Mouse (Mus musculus) midbrain, postnatal 0 days (tissue): ENCODE measurements at regions not wholly inside any gene's neighbourhood (a gene's known extent, or its start where the extent isn't known, plus 50 kb on each side); places are given as distances from the start of the nearest gene placed in this dataset.
A peak's percentile ranks its signal among the peaks of the same experiment; 100 is the strongest.

ENCODE experiments used
- ATAC-seq: fragments of 200-750 bp; cut with Nextera tagmentation; 2 replicates; pipeline ENCODE4 v1.8.0; 2017; ENCODE audit warnings: moderate number of reproducible peaks, mild to moderate bottlenecking, moderate TSS enrichment, moderate library complexity; ENCODE audit not compliant: low FRiP score
- DNase-seq: peaks from one replicate; pipeline ENCODE4 v3.0.0-alpha.2; 2015; ENCODE audit warnings: low spot score
- H3K27ac ChIP-seq: fragments of 300-500 bp; sonication (generic); 2 replicates; pipeline ENCODE4 v1.5.1; 2014; ENCODE audit warnings: low read depth, mild to moderate bottlenecking, low read length, mixed read lengths
- H3K27me3 ChIP-seq: fragments of 300-500 bp; sonication (generic); 2 replicates; pipeline ENCODE4 v1.6.1; 2014; ENCODE audit warnings: low read length, control low read depth, mixed read lengths; ENCODE audit not compliant: insufficient read depth
- H3K36me3 ChIP-seq: fragments of 300-500 bp; sonication (generic); 2 replicates; pipeline ENCODE4 v1.6.1; 2014; ENCODE audit warnings: low read length, control low read depth, mixed read lengths; ENCODE audit not compliant: insufficient read depth
- H3K4me1 ChIP-seq: fragments of 300-500 bp; sonication (generic); 2 replicates; pipeline ENCODE4 v1.6.1; 2014; ENCODE audit warnings: mild to moderate bottlenecking, control low read depth, antibody characterized with exemption, low read length, mixed read lengths; ENCODE audit not compliant: insufficient read depth
- H3K4me2 ChIP-seq: fragments of 300-500 bp; sonication (generic); 2 replicates; pipeline ENCODE4 v1.6.1; 2014; ENCODE audit warnings: low read depth, mild to moderate bottlenecking, low read length, mixed read lengths; ENCODE audit not compliant: poor library complexity, severe bottlenecking
- H3K4me3 ChIP-seq: fragments of 300-500 bp; sonication (generic); 2 replicates; pipeline ENCODE4 v1.5.1; 2014; ENCODE audit warnings: low read depth, mild to moderate bottlenecking, low read length, moderate library complexity
- H3K9ac ChIP-seq: fragments of 300-500 bp; sonication (generic); replicated peaks from 2 replicates; pipeline ENCODE4 v1.6.1; 2014; ENCODE audit warnings: mild to moderate bottlenecking, low read length, moderate library complexity, mixed read lengths; ENCODE audit not compliant: poor library complexity, severe bottlenecking
- H3K9me3 ChIP-seq: fragments of 300-500 bp; sonication (generic); 2 replicates; pipeline ENCODE4 v1.6.1; 2016; ENCODE audit warnings: low read length, control low read depth
- CTCF ChIP-seq: IDR thresholded peaks from 2 replicates; pipeline ENCODE4 v1.5.1; 2016; ENCODE audit warnings: antibody characterized with exemption, mild to moderate bottlenecking
- WGBS: fragments of 180-500 bp; shearing (Covaris S2); extraction: QIAGEN DNeasy Blood & Tissue Kit; methylation state at CpG from one replicate; pipeline ENCODE4 v1.1.7; 2014; 5-methylcytosine and 5-hydroxymethylcytosine counted together

- Histone ChIP-seq H3K4me1 (no peaks in the 10 kb centered on the region), H3K4me2 (no peak overlapping the region), H3K36me3 (no peaks in the 10 kb centered on the region), H3K4me3 (no peak overlapping the region), H3K9ac (no peak overlapping the region), H3K27ac (no peak overlapping the region), H3K9me3 (no peaks in the 10 kb centered on the region), H3K27me3 (0 out of 2 replicates have a peak, but pooled peaks cover 3% of the 10 kb centered on the region)
- DNase-seq (no peak), ATAC-seq (no peak)
- TF ChIP-seq CTCF: no peak
- WGBS: 83% methylated on average over 7 of the region's 7 CpGs
Observed at GRCm38 (mm10) chr1:184576527-184576926, 155.9 kb downstream of the Hlx start.

- H3K9ac ChIP-seq: no peak overlapping the region
- TF ChIP-seq CTCF: no peak
- H3K27ac ChIP-seq: no peak overlapping the region
- DNase-seq (no peak), ATAC-seq (no peak)
- no peaks in the 10 kb centered on the region for H3K9me3 ChIP-seq
- no peak overlapping the region for H3K4me3 ChIP-seq
- 73% methylated on average over 7 of the region's 7 CpGs for WGBS
- H3K27me3 ChIP-seq: 0 out of 2 replicates have a peak, but pooled peaks cover 3% of the 10 kb centered on the region
- H3K4me1 ChIP-seq: no peaks in the 10 kb centered on the region
- no peak overlapping the region for H3K4me2 ChIP-seq
- H3K36me3 ChIP-seq: no peaks in the 10 kb centered on the region
Observed at GRCm38 (mm10) chr1:184573325-184573724, 159.1 kb downstream of the Hlx start.

- no peak for TF ChIP-seq CTCF
- Histone ChIP-seq H3K27ac (no peak overlapping the region), H3K27me3 (0 out of 2 replicates have a peak, but pooled peaks cover 3% of the 10 kb centered on the region), H3K9ac (no peak overlapping the region), H3K4me2 (no peak overlapping the region), H3K36me3 (no peaks in the 10 kb centered on the region), H3K4me3 (no peak overlapping the region), H3K9me3 (no peaks in the 10 kb centered on the region), H3K4me1 (no peaks in the 10 kb centered on the region)
- WGBS: 82% methylated on average over 5 of the region's 5 CpGs
- ATAC-seq (no peak), DNase-seq (no peak)
Observed at GRCm38 (mm10) chr1:184570681-184571080, 161.7 kb downstream of the Hlx start.

- ATAC-seq: no peak
- H3K36me3 ChIP-seq: no peaks in the 10 kb centered on the region
- H3K4me2 ChIP-seq: no peak overlapping the region
- no peaks in the 10 kb centered on the region for H3K27me3 ChIP-seq
- TF ChIP-seq CTCF: no peak
- no peak overlapping the region for H3K9ac ChIP-seq
- no peaks in the 10 kb centered on the region for H3K9me3 ChIP-seq
- WGBS: 93% methylated on average over 4 of the region's 4 CpGs
- no peak for DNase-seq
- no peak overlapping the region for H3K4me3 ChIP-seq
- H3K27ac ChIP-seq: no peak overlapping the region
- H3K4me1 ChIP-seq: no peaks in the 10 kb centered on the region
Observed at GRCm38 (mm10) chr1:184562926-184563325, 169.5 kb downstream of the Hlx start.

- DNase-seq (no peak), ATAC-seq (no peak)
- H3K4me1 ChIP-seq: no peaks in the 10 kb centered on the region
- no peaks in the 10 kb centered on the region for H3K27me3 ChIP-seq
- no peak overlapping the region for H3K4me3 ChIP-seq
- no peaks in the 10 kb centered on the region for H3K9me3 ChIP-seq
- H3K27ac ChIP-seq: no peak overlapping the region
- 93% methylated on average over 5 of the region's 5 CpGs for WGBS
- no peak overlapping the region for H3K9ac ChIP-seq
- H3K4me2 ChIP-seq: no peak overlapping the region
- H3K36me3 ChIP-seq: no peaks in the 10 kb centered on the region
- no peak for TF ChIP-seq CTCF
Observed at GRCm38 (mm10) chr1:184562239-184562638, 170.2 kb downstream of the Hlx start.

- Histone ChIP-seq H3K27me3 (no peaks in the 10 kb centered on the region), H3K4me2 (no peak overlapping the region), H3K4me1 (no peaks in the 10 kb centered on the region), H3K27ac (no peak overlapping the region), H3K36me3 (no peaks in the 10 kb centered on the region), H3K9ac (no peak overlapping the region), H3K9me3 (no peaks in the 10 kb centered on the region), H3K4me3 (no peak overlapping the region)
- no peak for ATAC-seq
- peak; percentile 17 for DNase-seq
- no peak for TF ChIP-seq CTCF
- 69% methylated on average over 7 of the region's 7 CpGs for WGBS
Observed at GRCm38 (mm10) chr1:184559543-184559942, 172.9 kb downstream of the Hlx start.

GRCm38 (mm10) chr1:184553791-184554190 lies 178.6 kb downstream of the Hlx start:
- H3K9ac ChIP-seq: no peak overlapping the region
- no peaks in the 10 kb centered on the region for H3K9me3 ChIP-seq
- H3K4me3 ChIP-seq: no peak overlapping the region
- no peak overlapping the region for H3K27ac ChIP-seq
- no peaks in the 10 kb centered on the region for H3K36me3 ChIP-seq
- ATAC-seq (no peak), DNase-seq (no peak)
- no peaks in the 10 kb centered on the region for H3K4me1 ChIP-seq
- H3K27me3 ChIP-seq: no peaks in the 10 kb centered on the region
- no peak overlapping the region for H3K4me2 ChIP-seq
- no peak for TF ChIP-seq CTCF
